Mouse (Mus musculus) hindbrain, embryonic 16.5 days (tissue): Measurements from ENCODE around the gene Cd300lg. TPM values are rescaled to one million over a fixed set of nuclear protein-coding genes. Genes with fewer than 3 reads are reported as not detected.

Experiments
- ATAC-seq: fragments of 200-750 bp; cut with Nextera tagmentation; 2 replicates; pipeline ENCODE4 v1.8.0; 2017; ENCODE audit warnings: moderate TSS enrichment, moderate library complexity
- H3K27ac ChIP-seq: fragments of 300-500 bp; sonication (generic); 2 replicates; pipeline ENCODE4 v1.5.1; 2014; ENCODE audit warnings: low read depth, mild to moderate bottlenecking, control low read depth, low read length, moderate library complexity
- H3K27me3 ChIP-seq: fragments of 300-500 bp; sonication (generic); replicated peaks from 2 replicates; pipeline ENCODE4 v1.6.1; 2014; ENCODE audit warnings: low read length; ENCODE audit not compliant: control insufficient read depth, insufficient read depth
- H3K36me3 ChIP-seq: fragments of 300-500 bp; sonication (generic); 2 replicates; pipeline ENCODE4 v1.6.1; 2014; ENCODE audit warnings: mild to moderate bottlenecking, low read length, moderate library complexity, mixed read lengths; ENCODE audit not compliant: control insufficient read depth, insufficient read depth
- H3K4me1 ChIP-seq: fragments of 300-500 bp; sonication (generic); 2 replicates; pipeline ENCODE4 v1.6.1; 2014; ENCODE audit warnings: low read depth, low read length; ENCODE audit not compliant: control insufficient read depth, insufficient read depth
- H3K4me2 ChIP-seq: fragments of 300-500 bp; sonication (generic); 2 replicates; pipeline ENCODE4 v1.6.1; 2014; ENCODE audit warnings: mild to moderate bottlenecking, low read length, control low read depth, moderate library complexity
- H3K4me3 ChIP-seq: fragments of 300-500 bp; sonication (generic); 2 replicates; pipeline ENCODE4 v1.5.1; 2014; ENCODE audit warnings: mild to moderate bottlenecking, low read length, control low read depth, moderate library complexity
- H3K9ac ChIP-seq: fragments of 300-500 bp; sonication (generic); 2 replicates; pipeline ENCODE4 v1.6.1; 2014; ENCODE audit warnings: low read depth, mild to moderate bottlenecking, control low read depth, low read length, moderate library complexity
- H3K9me3 ChIP-seq: fragments of 300-500 bp; sonication (generic); 2 replicates; pipeline ENCODE4 v1.6.1; 2014; ENCODE audit warnings: mild to moderate bottlenecking, low read length, moderate library complexity; ENCODE audit not compliant: control insufficient read depth
- WGBS: fragments of 180-500 bp; shearing (Covaris S2); extraction: QIAGEN DNeasy Blood & Tissue Kit; methylation state at CpG from one replicate; pipeline ENCODE4 v1.1.7; 2014; 5-methylcytosine and 5-hydroxymethylcytosine counted together
- polyA plus RNA-seq: library from polyadenylated mRNA; unstranded; fragments of >200 nt; fragmentation: Nextera tagmentation; extraction: Ambion mirVana; gene quantifications from 2 replicates; pipeline ENCODE4 v1.2.1, GENCODE M21; 2015

Cd300lg gene
- polyA plus RNA-seq, 1 experiment from 2014 or later: 0.54 TPM

GRCm38 (mm10) chr11:102028087-102028816, 13.1 kb upstream of the Cd300lg start, which contains the start of gene Mpp3:
TSS of gene Mpp3 (minus strand) at chr11:102028461.
- H3K36me3 ChIP-seq: no peaks in the 10 kb centered on the region
- WGBS: 55% methylated on average over 6 of the region's 6 CpGs
- peak within 1 kb of the TSS; percentile 76 for H3K4me2 ChIP-seq
- peak within 1 kb of the TSS; percentile 72 for H3K9ac ChIP-seq
- no peaks in the 10 kb centered on the region for H3K27me3 ChIP-seq
- H3K4me3 ChIP-seq: peak within 1 kb of the TSS; percentile 56
- peaks cover 27% of the 10 kb centered on the region for H3K4me1 ChIP-seq
- no peak for ATAC-seq
- peak within 1 kb of the TSS; percentile 85 for H3K27ac ChIP-seq
- no peaks in the 10 kb centered on the region for H3K9me3 ChIP-seq

- no peak overlapping the region for H3K27ac ChIP-seq
- no peaks in the 10 kb centered on the region for H3K9me3 ChIP-seq
- 79% methylated on average over 4 of the region's 4 CpGs for WGBS
- H3K9ac ChIP-seq: no peak overlapping the region
- H3K36me3 ChIP-seq: no peaks in the 10 kb centered on the region
- no peak overlapping the region for H3K4me2 ChIP-seq
- no peak for ATAC-seq
- H3K27me3 ChIP-seq: no peaks in the 10 kb centered on the region
- no peak overlapping the region for H3K4me3 ChIP-seq
- peaks cover 26% of the 10 kb centered on the region for H3K4me1 ChIP-seq
These were observed 12.0 kb upstream of the Cd300lg start for GRCm38 (mm10) chr11:102029304-102029703.

GRCm38 (mm10) chr11:102029966-102030365, 11.3 kb upstream of the Cd300lg start:
- Histone ChIP-seq H3K9me3 (no peaks in the 10 kb centered on the region), H3K4me3 (no peak overlapping the region), H3K4me1 (peaks cover 22% of the 10 kb centered on the region), H3K27me3 (no peaks in the 10 kb centered on the region), H3K4me2 (no peak overlapping the region), H3K27ac (no peak overlapping the region), H3K36me3 (no peaks in the 10 kb centered on the region), H3K9ac (no peak overlapping the region)
- WGBS: 27% methylated on average over 7 of the region's 7 CpGs
- ATAC-seq: no peak

GRCm38 (mm10) chr11:102031149-102031548, 10.2 kb upstream of the Cd300lg start:
- H3K27me3 ChIP-seq: no peaks in the 10 kb centered on the region
- H3K9me3 ChIP-seq: no peaks in the 10 kb centered on the region
- WGBS: 63% methylated on average over 7 of the region's 7 CpGs
- no peak overlapping the region for H3K4me2 ChIP-seq
- H3K4me3 ChIP-seq: no peak overlapping the region
- no peaks in the 10 kb centered on the region for H3K36me3 ChIP-seq
- H3K27ac ChIP-seq: no peak overlapping the region
- H3K9ac ChIP-seq: no peak overlapping the region
- peaks cover 13% of the 10 kb centered on the region for H3K4me1 ChIP-seq
- ATAC-seq: no peak

- Histone ChIP-seq H3K9ac (no peak overlapping the region), H3K36me3 (no peaks in the 10 kb centered on the region), H3K4me3 (no peak overlapping the region), H3K27ac (no peak overlapping the region), H3K27me3 (no peaks in the 10 kb centered on the region), H3K4me2 (no peak overlapping the region), H3K4me1 (peaks cover 6% of the 10 kb centered on the region), H3K9me3 (no peaks in the 10 kb centered on the region)
- 92% methylated on average over 12 of the region's 12 CpGs for WGBS
- ATAC-seq: no peak
These were observed 8.2 kb upstream of the Cd300lg start for GRCm38 (mm10) chr11:102033055-102033591.

GRCm38 (mm10) chr11:102034887-102035286, 6.4 kb upstream of the Cd300lg start:
- 48% methylated on average over 8 of the region's 8 CpGs for WGBS
- H3K4me3 ChIP-seq: no peak overlapping the region
- H3K27ac ChIP-seq: 0 out of 2 replicates have a peak overlapping the region, but pooled peaks have one; percentile 17
- no peaks in the 10 kb centered on the region for H3K27me3 ChIP-seq
- H3K9me3 ChIP-seq: no peaks in the 10 kb centered on the region
- H3K4me2 ChIP-seq: no peak overlapping the region
- peak; percentile 61; the same call in 1 of the 2 replicates for ATAC-seq
- H3K36me3 ChIP-seq: no peaks in the 10 kb centered on the region
- H3K9ac ChIP-seq: peak overlapping the region; percentile 27; the same call in 1 of the 2 replicates
- peaks cover 6% of the 10 kb centered on the region for H3K4me1 ChIP-seq

GRCm38 (mm10) chr11:102035456-102035960, 5.8 kb upstream of the Cd300lg start:
- no peak overlapping the region for H3K27ac ChIP-seq
- no peak for ATAC-seq
- no peak overlapping the region for H3K4me2 ChIP-seq
- 65% methylated on average over 5 of the region's 5 CpGs for WGBS
- no peaks in the 10 kb centered on the region for H3K9me3 ChIP-seq
- H3K27me3 ChIP-seq: no peaks in the 10 kb centered on the region
- H3K9ac ChIP-seq: no peak overlapping the region
- H3K36me3 ChIP-seq: no peaks in the 10 kb centered on the region
- no peak overlapping the region for H3K4me3 ChIP-seq
- peaks cover 6% of the 10 kb centered on the region for H3K4me1 ChIP-seq

GRCm38 (mm10) chr11:102036336-102036735, 5.0 kb upstream of the Cd300lg start:
- Histone ChIP-seq H3K9me3 (no peaks in the 10 kb centered on the region), H3K4me1 (peaks cover 6% of the 10 kb centered on the region), H3K27me3 (no peaks in the 10 kb centered on the region), H3K4me3 (no peak overlapping the region), H3K4me2 (no peak overlapping the region), H3K27ac (no peak overlapping the region), H3K9ac (no peak overlapping the region), H3K36me3 (no peaks in the 10 kb centered on the region)
- no peak for ATAC-seq
- 82% methylated on average over 7 of the region's 7 CpGs for WGBS

- no peak overlapping the region for H3K4me3 ChIP-seq
- 59% methylated on average over 6 of the region's 6 CpGs for WGBS
These were observed 3.5 kb upstream of the Cd300lg start for GRCm38 (mm10) chr11:102037789-102038188.

More at GRCm38 (mm10) chr11:102037789-102038188, 3.5 kb upstream of the Cd300lg start:
- Histone ChIP-seq H3K4me2 (no peak overlapping the region), H3K9me3 (no peaks in the 10 kb centered on the region), H3K9ac (no peak overlapping the region), H3K4me1 (peaks cover 6% of the 10 kb centered on the region), H3K36me3 (no peaks in the 10 kb centered on the region), H3K27me3 (no peaks in the 10 kb centered on the region), H3K27ac (no peak overlapping the region)
- ATAC-seq: no peak
